Mouse (Mus musculus) hindbrain, embryonic 15.5 days (tissue): ENCODE data around the gene Cd1d1. TPM values are rescaled to one million over a fixed set of nuclear protein-coding genes. Genes with fewer than 3 reads are reported as not detected.
A peak's percentile ranks its signal among the peaks of the same experiment; 100 is the strongest.
"Not testable (repeated sequence)": the region's sequence is repeated elsewhere in the genome, so short reads cannot be mapped to it uniquely, and the experiment has no call there.

Experiments used
- ATAC-seq: fragments of 200-750 bp; cut with Nextera tagmentation; 2 replicates; pipeline ENCODE4 v1.8.0; 2017; ENCODE audit warnings: low read depth, moderate number of reproducible peaks, moderate TSS enrichment; ENCODE audit not compliant: low FRiP score
- H3K27ac ChIP-seq: fragments of 300-500 bp; sonication (generic); replicated peaks from 2 replicates; pipeline ENCODE4 v1.5.1; 2015; ENCODE audit warnings: mild to moderate bottlenecking, inconsistent platforms
- H3K27me3 ChIP-seq: fragments of 300-500 bp; sonication (generic); 2 replicates; pipeline ENCODE4 v1.6.1; 2015; ENCODE audit warnings: control low read depth, inconsistent platforms
- H3K36me3 ChIP-seq: fragments of 300-500 bp; sonication (generic); 2 replicates; pipeline ENCODE4 v1.6.1; 2015; ENCODE audit warnings: control low read depth, inconsistent platforms
- H3K4me1 ChIP-seq: fragments of 300-500 bp; sonication (generic); replicated peaks from 2 replicates; pipeline ENCODE4 v1.6.1; 2015; ENCODE audit warnings: control low read depth, inconsistent platforms
- H3K4me2 ChIP-seq: fragments of 300-500 bp; sonication (generic); 2 replicates; pipeline ENCODE4 v1.6.1; 2015; ENCODE audit warnings: moderate library complexity, mild to moderate bottlenecking, inconsistent platforms
- H3K4me3 ChIP-seq: fragments of 300-500 bp; sonication (generic); 2 replicates; pipeline ENCODE4 v1.5.1; 2015; ENCODE audit warnings: mild to moderate bottlenecking, inconsistent platforms
- H3K9ac ChIP-seq: fragments of 300-500 bp; sonication (generic); 2 replicates; pipeline ENCODE4 v1.6.1; 2015; ENCODE audit warnings: inconsistent platforms
- H3K9me3 ChIP-seq: fragments of 300-500 bp; sonication (generic); 2 replicates; pipeline ENCODE4 v1.6.1; 2016; ENCODE audit warnings: control low read depth, inconsistent platforms
- WGBS: fragments of 180-500 bp; shearing (Covaris S2); methylation state at CpG from one replicate; pipeline ENCODE4 v1.1.7; 2015; 5-methylcytosine and 5-hydroxymethylcytosine counted together
- polyA plus RNA-seq: library from polyadenylated mRNA; unstranded; fragments of >200 nt; fragmentation: Nextera tagmentation; extraction: Ambion mirVana; gene quantifications from 2 replicates; pipeline ENCODE4 v1.2.1, GENCODE M21; 2015

The Cd1d1 gene
- polyA plus RNA-seq, 1 experiment from 2014 or later: 47.3 TPM

DNA sequence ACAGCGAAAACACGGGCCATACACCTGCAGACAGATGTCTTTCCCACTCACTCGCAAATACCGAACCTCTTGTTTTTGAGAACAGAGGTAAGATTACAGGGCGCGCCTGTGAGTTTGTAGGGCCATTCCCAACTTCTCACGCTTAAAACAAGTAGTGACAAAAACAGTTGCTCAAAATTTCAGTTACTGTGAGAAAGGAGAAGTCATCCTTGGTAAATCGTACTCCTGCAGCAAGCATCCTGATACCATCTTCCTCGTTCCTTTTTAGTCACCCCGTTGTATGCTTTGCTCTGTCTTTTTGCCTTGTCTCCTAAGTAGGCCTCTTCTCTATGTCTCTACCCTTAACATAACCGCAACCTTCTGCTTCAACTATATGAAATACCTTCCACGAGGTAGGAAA, 810 bp upstream of the Cd1d1 start:
- H3K4me2 ChIP-seq: no peak overlapping the region
- no peak overlapping the region for H3K27ac ChIP-seq
- 92% methylated on average over 12 of the region's 12 CpGs for WGBS
- H3K9me3 ChIP-seq: no peaks in the 10 kb centered on the region
- H3K4me3 ChIP-seq: no peak overlapping the region
- peaks cover 10% of the 10 kb centered on the region for H3K4me1 ChIP-seq
- no peak overlapping the region for H3K9ac ChIP-seq
- no peak for ATAC-seq
- H3K27me3 ChIP-seq: no peaks in the 10 kb centered on the region
- H3K36me3 ChIP-seq: no peaks in the 10 kb centered on the region

DNA sequence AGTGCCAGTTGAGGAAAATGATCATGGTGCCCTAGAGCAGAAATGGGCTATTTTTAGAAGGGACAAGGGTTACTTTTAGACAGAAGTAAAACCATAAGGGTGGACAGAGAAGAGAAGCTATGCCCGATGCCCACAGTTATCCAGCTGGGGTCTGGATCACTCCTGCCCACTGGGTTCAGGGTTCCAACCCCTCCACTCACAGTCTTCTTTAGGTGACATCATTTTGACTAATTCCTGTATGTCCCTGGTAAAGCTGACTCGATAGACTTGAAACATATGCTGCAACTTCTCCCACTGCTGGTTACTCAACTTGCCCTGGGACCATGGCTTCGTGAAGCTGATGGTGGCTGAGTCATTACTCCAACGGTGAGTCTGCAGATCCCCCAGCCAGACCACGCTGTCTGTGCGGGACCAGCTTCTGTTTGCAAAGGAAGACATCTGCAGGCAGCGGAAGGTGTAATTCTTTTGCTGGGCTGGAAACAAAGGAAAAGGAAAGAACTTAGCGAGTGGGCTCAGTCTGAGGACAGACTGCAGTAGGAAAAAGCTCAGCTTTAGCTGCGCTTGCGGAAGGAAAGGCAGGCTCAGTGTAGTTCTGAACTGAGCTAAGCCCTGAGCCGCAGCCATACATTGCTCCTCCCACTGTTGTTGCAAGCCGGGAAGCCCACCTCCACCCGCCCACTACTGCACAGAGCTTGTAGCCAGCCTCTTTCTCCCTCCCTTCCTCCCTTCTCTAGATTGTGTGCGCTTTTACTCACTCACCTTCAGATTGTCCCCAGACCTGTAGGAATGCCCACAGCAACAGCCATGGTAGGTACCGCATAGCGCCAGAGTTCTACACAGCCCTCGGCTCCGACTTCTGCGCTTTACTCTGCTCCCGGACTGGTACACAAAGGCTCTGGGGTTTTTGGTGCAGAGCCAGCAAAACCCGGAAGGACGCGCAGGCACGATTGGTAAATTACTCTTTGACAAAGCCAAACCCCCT, 517 bp downstream of the Cd1d1 start:
- not testable (repeated sequence) for H3K4me1 ChIP-seq

DNA sequence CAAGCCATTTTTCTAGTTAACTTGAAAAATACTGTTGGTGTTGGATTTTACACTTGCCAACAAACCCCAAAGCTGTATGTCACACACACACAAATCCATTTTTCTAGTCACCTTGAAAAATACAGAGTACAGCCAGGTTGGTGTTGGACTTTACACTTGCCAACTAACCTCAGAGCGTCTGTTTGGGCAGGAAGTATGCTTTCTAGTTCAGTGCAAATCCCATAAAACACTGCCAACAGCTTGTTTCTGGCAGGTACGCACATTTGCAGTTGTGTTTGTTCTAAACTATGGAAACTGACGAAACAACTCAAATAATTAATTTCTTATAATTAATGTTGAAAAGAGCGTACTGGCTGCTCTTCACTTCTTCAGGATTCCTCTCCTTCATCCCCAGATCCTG, 3.1 kb downstream of the Cd1d1 start:
- ATAC-seq: no peak
- H3K4me1 ChIP-seq: peaks cover 10% of the 10 kb centered on the region
- no peak overlapping the region for H3K4me3 ChIP-seq
- H3K36me3 ChIP-seq: no peaks in the 10 kb centered on the region
- H3K9ac ChIP-seq: no peak overlapping the region
- WGBS: 91% methylated on average over 4 of the region's 4 CpGs
- H3K4me2 ChIP-seq: no peak overlapping the region
- no peaks in the 10 kb centered on the region for H3K9me3 ChIP-seq
- no peak overlapping the region for H3K27ac ChIP-seq
- no peaks in the 10 kb centered on the region for H3K27me3 ChIP-seq

More for the DNA sequence above, 517 bp downstream of the Cd1d1 start:
- H3K9ac ChIP-seq: peak overlapping the region; percentile 58
- not testable (repeated sequence) for H3K36me3 ChIP-seq, H3K27me3 ChIP-seq, H3K9me3 ChIP-seq
- ATAC-seq: peak; percentile 98
- H3K27ac ChIP-seq: peak overlapping the region; percentile 88
- peak overlapping the region; percentile 71 for H3K4me2 ChIP-seq
- WGBS: 5% methylated on average over 24 of the region's 24 CpGs
- H3K4me3 ChIP-seq: peak overlapping the region; percentile 50

DNA sequence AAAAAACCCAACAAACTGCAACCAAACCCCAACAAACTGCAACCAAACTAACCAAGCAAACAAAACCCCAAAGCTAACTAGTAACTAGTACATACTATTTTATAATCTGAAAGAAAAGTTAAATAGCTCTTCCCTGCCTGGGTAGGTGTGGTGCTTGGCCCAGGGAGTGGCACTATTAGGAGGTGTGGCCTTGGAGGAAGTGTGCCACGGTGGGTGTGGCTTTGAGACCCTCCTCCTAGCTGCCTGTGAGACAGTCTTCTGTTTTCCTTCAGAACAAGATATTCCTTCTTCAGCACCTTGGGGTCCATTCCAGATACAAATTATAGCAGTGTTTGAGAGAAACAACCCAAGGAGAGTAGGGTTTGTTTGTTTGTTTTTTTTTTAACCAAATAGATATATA, 3.9 kb downstream of the Cd1d1 start:
- 47% methylated on average over 1 of the region's 1 CpGs for WGBS
- H3K36me3 ChIP-seq: no peaks in the 10 kb centered on the region
- no peak overlapping the region for H3K4me2 ChIP-seq
- no peaks in the 10 kb centered on the region for H3K9me3 ChIP-seq
- ATAC-seq: no peak
- no peak overlapping the region for H3K9ac ChIP-seq
- no peak overlapping the region for H3K4me3 ChIP-seq
- no peaks in the 10 kb centered on the region for H3K27me3 ChIP-seq
- H3K4me1 ChIP-seq: peaks cover 10% of the 10 kb centered on the region
- H3K27ac ChIP-seq: no peak overlapping the region

DNA sequence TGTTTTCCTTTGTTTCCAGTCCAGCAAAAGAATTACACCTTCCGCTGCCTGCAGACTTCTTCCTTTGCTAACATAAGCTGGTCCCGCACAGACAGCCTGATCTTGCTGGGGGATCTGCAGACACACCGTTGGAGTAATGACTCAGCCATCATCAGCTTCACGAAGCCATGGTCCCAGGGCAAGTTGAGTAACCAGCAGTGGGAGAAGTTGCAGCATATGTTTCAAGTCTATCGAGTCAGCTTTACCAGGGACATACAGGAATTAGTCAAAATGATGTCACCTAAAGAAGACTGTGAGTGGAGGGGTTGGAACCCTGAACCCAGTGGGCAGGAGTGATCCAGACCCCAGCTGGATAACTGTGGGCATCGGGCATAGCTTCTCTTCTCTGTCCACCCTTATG, 12.3 kb downstream of the Cd1d1 start:
- H3K9ac ChIP-seq: peak overlapping the region; percentile 16; the same call in 1 of the 2 replicates
- not testable (repeated sequence) for ATAC-seq

DNA sequence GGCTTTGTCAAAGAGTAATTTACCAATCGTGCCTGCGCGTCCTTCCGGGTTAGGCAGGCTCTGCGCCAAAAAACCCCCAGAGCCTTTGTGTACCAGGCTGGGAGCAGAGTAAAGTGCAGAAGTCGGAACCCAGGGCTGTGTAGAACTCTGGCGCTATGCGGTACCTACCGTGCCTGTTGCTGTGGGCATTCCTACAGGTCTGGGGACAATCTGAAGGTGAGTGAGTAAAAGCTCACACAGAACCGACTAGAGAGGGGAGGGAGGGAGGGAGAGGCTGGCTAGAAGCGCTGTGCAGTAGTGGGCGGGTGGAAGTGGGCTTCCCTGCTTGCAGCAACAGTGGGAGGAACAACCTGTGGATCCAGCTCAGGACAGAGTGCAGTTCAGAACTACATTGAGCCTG, 12.8 kb downstream of the Cd1d1 start:
- peak; percentile 45; the same call in 1 of the 2 replicates for ATAC-seq
- no peaks in the 10 kb centered on the region; the same call in 1 of the 2 replicates for H3K4me1 ChIP-seq
- peak overlapping the region; percentile 34 for H3K4me3 ChIP-seq
- H3K27me3 ChIP-seq: no peaks in the 10 kb centered on the region
- H3K9ac ChIP-seq: peak overlapping the region; percentile 16; the same call in 1 of the 2 replicates
- H3K4me2 ChIP-seq: peak overlapping the region; percentile 56
- no peak overlapping the region for H3K27ac ChIP-seq
- H3K9me3 ChIP-seq: no peaks in the 10 kb centered on the region
- no peaks in the 10 kb centered on the region for H3K36me3 ChIP-seq
- 13% methylated on average over 12 of the region's 12 CpGs for WGBS

More for the DNA sequence above, 12.3 kb downstream of the Cd1d1 start:
- Histone ChIP-seq H3K4me3 (peak overlapping the region; percentile 34), H3K4me2 (peak overlapping the region; percentile 56)
- not testable (repeated sequence) for H3K4me1 ChIP-seq, H3K27ac ChIP-seq, H3K27me3 ChIP-seq, H3K36me3 ChIP-seq, H3K9me3 ChIP-seq
- WGBS: 39% methylated on average over 6 of the region's 6 CpGs

DNA sequence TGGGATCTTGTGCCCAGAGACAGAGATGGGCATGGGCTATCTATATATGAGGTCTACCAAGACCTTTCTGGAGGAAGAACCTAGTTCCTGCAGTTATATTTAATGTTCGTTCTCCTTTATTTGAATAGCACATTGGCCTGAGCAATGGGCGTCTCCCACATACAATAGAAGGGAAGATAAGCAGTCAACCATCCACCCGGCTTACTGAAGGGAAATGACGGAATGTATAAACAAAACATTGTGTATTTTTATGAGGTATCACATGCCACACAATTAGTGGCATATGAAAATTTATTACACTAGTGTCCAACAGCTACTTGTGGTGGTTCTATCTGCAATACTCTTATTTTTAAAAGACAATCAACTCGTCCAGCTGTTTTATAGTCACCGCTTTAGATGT, 15.9 kb downstream of the Cd1d1 start:
- Histone ChIP-seq H3K36me3 (no peaks in the 10 kb centered on the region), H3K9ac (no peak overlapping the region), H3K27me3 (no peaks in the 10 kb centered on the region), H3K4me1 (no peaks in the 10 kb centered on the region; the same call in 1 of the 2 replicates), H3K4me2 (no peak overlapping the region), H3K27ac (no peak overlapping the region), H3K4me3 (no peak overlapping the region), H3K9me3 (no peaks in the 10 kb centered on the region)
- no peak for ATAC-seq
- WGBS: 91% methylated on average over 6 of the region's 6 CpGs

DNA sequence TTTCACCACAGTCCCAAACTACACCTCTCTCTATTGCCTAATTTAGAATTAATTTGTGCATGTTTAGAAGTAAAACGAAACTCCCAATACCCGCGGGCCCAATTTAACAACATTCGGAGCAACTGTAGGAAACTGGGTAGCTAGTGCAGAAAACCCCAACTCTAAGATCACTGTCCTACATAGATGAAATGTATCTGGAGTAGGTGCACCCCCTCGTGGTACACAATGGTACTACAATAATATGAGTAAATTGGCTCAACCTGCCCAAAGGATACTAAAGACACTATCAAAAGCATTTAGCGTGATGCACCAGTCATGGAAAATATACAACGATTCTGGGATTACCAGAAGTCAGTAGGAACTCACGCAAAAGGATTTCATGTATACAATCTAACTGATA, 22.7 kb downstream of the Cd1d1 start:
- Histone ChIP-seq H3K9me3 (no peaks in the 10 kb centered on the region), H3K4me3 (no peak overlapping the region), H3K4me1 (no peaks in the 10 kb centered on the region), H3K27ac (no peak overlapping the region), H3K27me3 (no peaks in the 10 kb centered on the region), H3K36me3 (no peaks in the 10 kb centered on the region), H3K9ac (no peak overlapping the region), H3K4me2 (no peak overlapping the region)
- WGBS: 15% methylated on average over 8 of the region's 8 CpGs
- ATAC-seq: peak; percentile 51; the same call in 1 of the 2 replicates

DNA sequence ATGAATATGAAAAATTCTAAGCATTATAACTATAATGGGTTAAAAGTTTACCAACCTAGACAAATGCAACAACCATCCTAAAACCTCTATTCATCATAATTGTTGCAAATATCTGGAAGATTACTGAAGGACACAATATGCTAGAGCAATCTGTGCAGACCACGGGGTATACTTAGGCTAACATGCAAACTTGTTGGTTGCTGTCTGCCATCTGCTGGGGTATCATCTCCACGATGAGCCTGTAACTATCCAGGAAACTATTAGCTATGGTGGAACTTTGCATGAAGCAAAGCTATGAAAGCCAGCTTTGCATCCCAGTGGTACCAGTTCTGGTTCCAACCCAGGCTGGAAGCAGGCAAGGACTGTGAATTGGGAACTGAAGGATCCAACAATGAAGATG, 24.1 kb downstream of the Cd1d1 start:
- no peak overlapping the region for H3K4me3 ChIP-seq
- H3K27ac ChIP-seq: no peak overlapping the region
- H3K4me1 ChIP-seq: no peaks in the 10 kb centered on the region
- no peak overlapping the region for H3K9ac ChIP-seq
- H3K27me3 ChIP-seq: no peaks in the 10 kb centered on the region
- WGBS: 58% methylated on average over 2 of the region's 2 CpGs
- H3K36me3 ChIP-seq: no peaks in the 10 kb centered on the region
- H3K9me3 ChIP-seq: no peaks in the 10 kb centered on the region
- no peak for ATAC-seq
- H3K4me2 ChIP-seq: no peak overlapping the region

DNA sequence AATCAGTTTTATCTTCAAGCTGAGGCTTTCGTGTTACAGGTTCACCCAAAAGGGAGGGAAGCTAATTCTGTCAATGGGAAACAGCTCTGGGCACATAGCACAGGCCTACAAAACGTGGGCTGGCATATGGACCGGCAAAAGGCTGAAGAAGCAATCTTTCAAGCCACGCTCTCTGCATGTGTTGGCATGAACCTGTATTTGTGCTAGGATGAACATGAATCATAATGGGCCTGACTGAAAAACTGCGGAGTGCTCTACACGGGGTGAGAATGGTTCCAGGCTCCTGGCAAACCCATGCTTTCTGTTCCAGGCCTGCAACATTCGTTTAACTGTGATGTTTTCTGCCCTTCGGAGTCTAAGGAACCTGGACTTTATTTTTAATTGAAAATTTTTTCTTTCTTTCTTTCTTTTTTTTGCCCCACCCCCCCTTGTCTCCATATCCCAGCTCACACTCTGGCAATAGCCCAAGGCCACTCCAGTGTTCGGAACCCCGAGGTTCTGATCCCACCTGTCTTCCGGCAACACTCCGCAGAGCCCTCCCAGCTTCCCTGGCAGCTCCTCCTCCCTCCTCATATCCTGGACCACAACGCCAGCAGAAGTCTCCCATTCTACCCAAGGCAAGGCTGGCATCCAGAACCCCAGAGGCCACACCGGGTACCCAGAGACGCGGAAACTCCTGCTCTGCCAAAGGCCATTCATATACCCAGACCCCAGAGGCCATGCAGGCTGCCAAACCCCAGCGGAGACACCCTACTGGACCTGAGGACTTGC, 36.4 kb downstream of the Cd1d1 start:
- Histone ChIP-seq H3K27ac (no peak overlapping the region), H3K9ac (no peak overlapping the region), H3K9me3 (no peaks in the 10 kb centered on the region), H3K36me3 (no peaks in the 10 kb centered on the region), H3K27me3 (no peaks in the 10 kb centered on the region), H3K4me2 (no peak overlapping the region), H3K4me1 (no peaks in the 10 kb centered on the region), H3K4me3 (no peak overlapping the region)
- no peak for ATAC-seq
- 83% methylated on average over 17 of the region's 17 CpGs for WGBS

DNA sequence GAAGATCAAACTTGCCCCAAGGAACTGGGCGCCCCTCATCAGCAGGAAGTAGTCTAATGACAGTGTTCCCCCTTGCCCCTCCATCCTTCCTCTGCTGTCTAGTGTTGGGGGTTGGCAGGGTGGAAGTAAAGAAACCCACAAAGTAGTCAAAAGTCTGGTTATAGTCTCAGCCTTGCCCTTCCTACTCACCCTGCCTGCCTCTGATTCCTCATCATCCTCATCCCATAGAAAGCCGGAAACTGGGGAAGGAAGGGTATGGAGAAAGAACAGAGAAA, 37.9 kb downstream of the Cd1d1 start:
- H3K36me3 ChIP-seq: no peaks in the 10 kb centered on the region
- H3K27me3 ChIP-seq: no peaks in the 10 kb centered on the region
- H3K27ac ChIP-seq: no peak overlapping the region
- WGBS: 93% methylated on average over 2 of the region's 2 CpGs
- no peaks in the 10 kb centered on the region for H3K4me1 ChIP-seq
- no peak overlapping the region for H3K9ac ChIP-seq
- no peak overlapping the region for H3K4me2 ChIP-seq
- no peaks in the 10 kb centered on the region for H3K9me3 ChIP-seq
- no peak overlapping the region for H3K4me3 ChIP-seq
- no peak for ATAC-seq

DNA sequence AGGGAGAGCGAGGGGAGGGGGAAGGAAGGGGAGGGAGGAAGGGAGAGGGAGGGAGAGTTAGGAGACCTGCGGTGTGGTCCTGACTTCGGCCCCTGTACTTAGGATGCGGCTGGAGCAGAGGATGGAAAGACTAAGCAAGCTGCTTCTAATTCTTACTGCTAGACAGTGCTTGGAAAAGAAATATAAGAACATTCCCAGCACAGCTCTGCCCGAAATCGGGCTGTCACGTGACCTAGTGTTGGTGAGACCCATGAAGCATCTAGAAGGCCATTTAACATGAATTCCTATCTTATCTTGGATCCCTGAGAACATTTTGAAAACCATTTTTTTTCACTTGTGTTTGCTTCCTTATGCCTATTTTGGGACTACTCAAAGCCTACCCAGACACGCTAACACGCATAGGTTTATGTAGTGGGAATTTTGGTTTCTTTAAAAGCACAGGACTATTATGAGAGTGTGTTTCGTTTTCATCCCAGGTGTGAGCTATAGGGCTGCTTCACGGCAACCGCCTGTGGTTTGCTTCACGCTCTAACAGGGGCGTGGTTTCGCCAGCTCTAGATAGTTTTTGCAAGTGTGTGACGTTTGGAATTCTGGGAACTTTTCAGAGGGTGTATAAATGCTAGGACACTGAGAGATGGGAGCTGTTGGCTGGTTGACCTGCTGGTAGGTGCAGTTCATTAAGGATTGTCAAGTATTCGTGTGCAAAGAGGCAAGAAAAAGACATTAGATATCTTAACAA, 38.4 kb downstream of the Cd1d1 start:
- Histone ChIP-seq H3K9ac (no peak overlapping the region), H3K4me3 (no peak overlapping the region), H3K27me3 (no peaks in the 10 kb centered on the region), H3K36me3 (no peaks in the 10 kb centered on the region), H3K9me3 (no peaks in the 10 kb centered on the region), H3K4me1 (no peaks in the 10 kb centered on the region), H3K27ac (no peak overlapping the region), H3K4me2 (no peak overlapping the region)
- ATAC-seq: no peak
- 88% methylated on average over 17 of the region's 17 CpGs for WGBS
